Mouse (Mus musculus): ENCODE data around the gene Rai1.

DNA sequence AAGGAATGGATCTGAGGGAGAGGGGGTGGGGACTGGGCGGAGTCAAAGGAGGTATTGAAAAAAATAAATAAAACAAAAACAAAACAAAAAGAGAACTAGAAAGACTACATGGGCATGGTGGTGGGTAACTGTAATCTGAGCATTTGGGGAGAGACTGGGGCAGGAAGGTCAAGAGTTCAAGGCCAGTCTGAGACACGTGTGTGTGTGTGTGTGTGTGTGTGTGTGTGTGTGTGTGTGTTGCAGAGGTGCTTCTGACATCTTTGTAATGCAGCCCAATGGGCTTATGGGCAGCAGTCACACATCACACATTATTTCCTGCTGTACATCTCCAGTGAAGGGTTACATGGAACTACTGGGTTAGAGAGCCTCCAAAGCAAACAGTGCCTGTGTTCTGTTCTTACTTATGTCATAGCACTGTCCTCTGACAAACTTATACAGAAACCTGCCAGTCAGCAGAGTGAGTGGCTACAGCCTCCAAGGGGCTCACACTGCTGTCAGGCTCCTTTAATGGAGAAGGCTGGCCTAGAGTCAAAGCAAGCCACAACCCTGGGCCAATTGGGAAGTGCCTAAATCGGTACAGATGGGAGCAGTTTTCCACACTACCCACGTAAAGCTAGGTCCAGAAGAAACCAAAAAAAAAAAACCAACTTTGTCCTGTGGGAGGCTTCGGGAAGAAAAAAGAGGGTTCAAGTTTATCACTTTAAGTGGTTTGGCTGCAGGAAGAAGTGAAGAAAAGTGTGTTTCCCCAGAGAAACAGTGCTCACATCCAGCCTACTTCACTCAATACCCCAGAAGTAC lies 143.1 kb downstream of the Rai1 start:
- TF ChIP-seq CTCF (IDR thresholded peaks at IDR 0.05; ENCODE audit: control insufficient read depth, insufficient read depth, insufficient read length) (no peak), USF1 (IDR thresholded peaks at IDR 0.05; ENCODE audit: low read depth) (no peak), MAX (IDR thresholded peaks at IDR 0.05) (no peak), MYOD1 (IDR thresholded peaks at IDR 0.05; ENCODE audit: control insufficient read depth, insufficient read length, low read depth) (no peak)
